ENCODE assay signal across 27 mouse cellular contexts in genomic region chr14:107068592-107068991, GRCm38 (mm10).
"Had no signal": no experiment of that assay in that cellular context is flagged by ENCODE, and none has a peak within 500 bp of the region (broad histone marks: within the 10 kb centered on the region; RNA-seq: fewer than 3 reads in every experiment).

No protein-coding gene starts in this region.

- ATAC-seq: forebrain, embryonic 13.5 days; forebrain, embryonic 14.5 days; forebrain, embryonic 16.5 days; forebrain, postnatal 0 days had no signal

- H3K9me3 ChIP-seq: embryonic facial prominence, embryonic 10.5 days; embryonic facial prominence, embryonic 12.5 days; embryonic facial prominence, embryonic 13.5 days; embryonic facial prominence, embryonic 15.5 days; forebrain, embryonic 13.5 days; heart, embryonic 10.5 days had no signal

- H3K27me3 ChIP-seq: embryonic facial prominence, embryonic 12.5 days; embryonic facial prominence, embryonic 13.5 days; embryonic facial prominence, embryonic 15.5 days; forebrain, embryonic 13.5 days had no signal

- H3K36me3 ChIP-seq: embryonic facial prominence, embryonic 10.5 days; embryonic facial prominence, embryonic 12.5 days; embryonic facial prominence, embryonic 13.5 days; embryonic facial prominence, embryonic 15.5 days; heart, embryonic 10.5 days had no signal

- DNase-seq: cerebellum, adult 8-10 months; cerebellum, adult 9-10 months; cerebellum, adult 9-11 months; cerebellum, postnatal 10 days; cerebellum, postnatal 14 days; cerebellum, postnatal 25 days; cerebellum, postnatal 36 days; embryo, embryonic 11 days; forebrain, postnatal 0 days; gastrocnemius, adult 2 months; gastrocnemius, postnatal 10 days; gastrocnemius, postnatal 14 days; gastrocnemius, postnatal 25 days; gastrocnemius, postnatal 36 days; heart, adult 11 months; heart, adult 18-20 months; heart, adult 2 months had no signal

- H3K9ac ChIP-seq: embryonic facial prominence, embryonic 12.5 days; embryonic facial prominence, embryonic 13.5 days; embryonic facial prominence, embryonic 15.5 days; forebrain, embryonic 13.5 days; forebrain, postnatal 0 days had no signal

- H3K4me3 ChIP-seq: embryonic facial prominence, embryonic 10.5 days; embryonic facial prominence, embryonic 12.5 days; embryonic facial prominence, embryonic 13.5 days; embryonic facial prominence, embryonic 15.5 days; erythroblast, embryonic 14.5 days; forebrain, embryonic 13.5 days; gastrocnemius, adult 2 months; heart, adult 2 months; heart, embryonic 10.5 days had no signal

- H3K4me2 ChIP-seq: embryonic facial prominence, embryonic 12.5 days; embryonic facial prominence, embryonic 13.5 days; embryonic facial prominence, embryonic 15.5 days; forebrain, embryonic 13.5 days; heart, embryonic 11.5 days had no signal

- H3K27ac ChIP-seq: embryonic facial prominence, embryonic 10.5 days; embryonic facial prominence, embryonic 12.5 days; embryonic facial prominence, embryonic 13.5 days; embryonic facial prominence, embryonic 15.5 days; forebrain, embryonic 13.5 days; gastrocnemius, adult 2 months; heart, adult 2 months; heart, embryonic 10.5 days had no signal

- H3K4me1 ChIP-seq: embryonic facial prominence, embryonic 10.5 days; embryonic facial prominence, embryonic 12.5 days; embryonic facial prominence, embryonic 13.5 days; embryonic facial prominence, embryonic 15.5 days; heart, embryonic 10.5 days had no signal
